Mouse (Mus musculus) megakaryocyte, adult 5-6 weeks (primary cell): ENCODE results near the gene Yif1b. TPM values are rescaled to one million over a fixed set of nuclear protein-coding genes. Genes with fewer than 3 reads are reported as not detected.

Source experiments
- ATAC-seq: 2 replicates; pipeline ENCODE4 v1.8.0; 2016; ENCODE audit warnings: mild to moderate bottlenecking, inconsistent platforms; ENCODE audit not compliant: poor library complexity, severe bottlenecking
- total RNA-seq, 2 experiments: library from RNA; stranded (forward) in 1 of 2; stranded (reverse) in 1 of 2; fragments of 153-499, 151-499 nt in 1 of 2; fragments of 221-1000, 200-1000 nt in 1 of 2; gene quantifications; 2 replicates each; pipeline versions ENCODE4 v1.2.3 to v1.2.4; 2015 to 2017

Yif1b gene
- total RNA-seq, 2 experiments from 2014 or later: 21.8 to 36.2 TPM

DNA sequence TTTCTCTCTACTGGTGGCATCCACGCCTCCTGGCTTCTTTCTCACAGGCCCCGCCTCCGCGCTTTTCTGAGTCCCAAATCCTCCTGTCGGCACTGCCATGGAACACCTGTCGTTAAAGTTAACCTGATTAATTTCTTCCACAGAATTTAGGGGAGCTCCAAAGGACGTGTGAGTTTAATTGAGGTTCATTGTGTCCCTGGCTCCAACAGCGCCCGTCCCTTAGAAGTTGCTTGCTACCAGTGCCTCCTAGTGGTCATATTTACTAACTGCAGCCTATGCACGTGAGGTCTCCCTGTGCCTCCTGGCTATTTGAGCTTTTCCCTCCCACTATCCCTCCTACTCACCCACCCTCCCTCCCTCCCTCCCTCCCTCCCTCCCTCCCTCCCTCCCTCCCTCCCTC, 58.9 kb downstream of the Yif1b start:
- ATAC-seq: peak; percentile 84

Other genes starting within 250 kb of the Yif1b start
- gene Ryr1, start 113.2 kb upstream of the Yif1b start, total RNA-seq (2015): 0.52 and 0.78 TPM in 2 replicates
- gene Ryr1, start 113.2 kb upstream of the Yif1b start, total RNA-seq (2017): 0.69 and 0.92 TPM in 2 replicates
- gene Rasgrp4, start 103.5 kb upstream of the Yif1b start, total RNA-seq (2015): 75.1 and 80.4 TPM in 2 replicates
- gene Rasgrp4, start 103.5 kb upstream of the Yif1b start, total RNA-seq (2017): 25.6 and 58.0 TPM in 2 replicates
- gene Fam98c, start 82.1 kb upstream of the Yif1b start, total RNA-seq (2015): 26.5 and 26.7 TPM in 2 replicates
- 24.0 and 24.2 TPM in 2 replicates for gene Fam98c, start 82.1 kb upstream of the Yif1b start, total RNA-seq (2017)
- gene Ggn, start 68.1 kb upstream of the Yif1b start, total RNA-seq (2015): 0.80 and 0.91 TPM in 2 replicates
- 0.29 and 0.81 TPM in 2 replicates for gene Ggn, start 68.1 kb upstream of the Yif1b start, total RNA-seq (2017)
- gene Spred3, start 67.9 kb upstream of the Yif1b start, total RNA-seq (2015): 0.66 and 1.3 TPM in 2 replicates
- 0.77 and 0.94 TPM in 2 replicates for gene Spred3, start 67.9 kb upstream of the Yif1b start, total RNA-seq (2017)
- gene Psmd8, start 57.6 kb upstream of the Yif1b start, total RNA-seq (2015): 204 and 215 TPM in 2 replicates
- gene Psmd8, start 57.6 kb upstream of the Yif1b start, total RNA-seq (2017): 191 and 207 TPM in 2 replicates
- gene Catsperg1, start 24.3 kb upstream of the Yif1b start, total RNA-seq (2015): 1.4 and 3.8 TPM in 2 replicates
- 1.2 and 7.5 TPM in 2 replicates for gene Catsperg1, start 24.3 kb upstream of the Yif1b start, total RNA-seq (2017)
- gene Kcnk6, start 5.8 kb upstream of the Yif1b start, total RNA-seq (2015): 9.2 and 10.1 TPM in 2 replicates
- 14.5 and 14.6 TPM in 2 replicates for gene Kcnk6, start 5.8 kb upstream of the Yif1b start, total RNA-seq (2017)
- not detected in 2 replicates for gene 2200002D01Rik, start 10.1 kb downstream of the Yif1b start, total RNA-seq (2015)
- gene 2200002D01Rik, start 10.1 kb downstream of the Yif1b start, total RNA-seq (2017): 0.37 and 2.4 TPM in 2 replicates
- gene Spint2, start 43.6 kb downstream of the Yif1b start, total RNA-seq (2015): 6.1 and 7.3 TPM in 2 replicates
- 2.6 and 5.3 TPM in 2 replicates for gene Spint2, start 43.6 kb downstream of the Yif1b start, total RNA-seq (2017)
- not detected in 2 replicates for gene Ppp1r14a, start 51.0 kb downstream of the Yif1b start, total RNA-seq (2015)
- gene Ppp1r14a, start 51.0 kb downstream of the Yif1b start, total RNA-seq (2017): not detected in 2 replicates
- gene Dpf1, start 65.6 kb downstream of the Yif1b start, total RNA-seq (2015): not detected in 2 replicates
- gene Dpf1, start 65.6 kb downstream of the Yif1b start, total RNA-seq (2017): not detected in 2 replicates